Comparison of ENCODE assay signal across 18 mouse cellular contexts in the genomic region with DNA sequence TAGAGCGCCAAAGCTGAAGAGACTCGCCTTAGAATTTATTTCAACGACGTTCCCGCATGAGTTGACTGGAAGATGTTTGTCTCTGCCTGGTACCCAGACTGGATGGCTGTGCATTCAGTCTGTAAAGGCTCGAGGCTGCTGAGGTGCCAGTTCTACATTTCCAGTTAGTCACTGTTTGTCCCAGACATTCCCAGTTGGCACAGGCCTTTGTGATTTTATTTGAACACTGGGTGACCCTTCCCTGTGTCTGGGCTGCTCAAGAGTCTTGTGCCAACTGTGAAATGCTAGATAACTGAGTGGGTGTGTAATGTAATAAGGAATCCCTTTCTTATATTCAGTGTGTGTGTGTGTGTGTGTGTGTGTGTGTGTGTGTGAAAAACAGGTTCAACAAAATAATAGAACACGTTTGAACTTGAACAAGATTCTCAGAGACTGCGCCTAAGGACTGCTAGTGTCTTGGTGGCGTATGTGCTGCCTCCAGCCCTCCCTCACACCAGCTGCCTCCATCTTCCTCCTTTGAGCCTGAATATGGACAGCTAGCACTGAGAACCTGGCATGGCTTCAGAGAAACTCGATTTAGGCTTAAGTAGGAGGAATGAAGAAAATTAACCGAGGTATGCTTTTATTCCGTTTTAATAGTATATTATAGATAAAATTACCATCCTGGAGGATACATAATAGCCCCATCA.
A peak's percentile ranks its signal among the peaks of the same experiment; 100 is the strongest.
DNase-seq lines count a peak whose midpoint lies in the region; ATAC-seq lines count a peak whose summit lies in the region.
"Had no signal": no experiment of that assay in that cellular context is flagged by ENCODE, and none has a peak within 500 bp of the region (broad histone marks: within the 10 kb centered on the region; RNA-seq: fewer than 3 reads in every experiment).

No protein-coding gene starts in this region.

- peak overlapping the region; percentile 11; the same call in 1 of the 2 replicates for H3K27ac ChIP-seq in lung, embryonic 15.5 days
- H3K27ac ChIP-seq: gastrocnemius, adult 2 months; intestine, embryonic 15.5 days; midbrain, embryonic 12.5 days had no signal

- H3K27me3 ChIP-seq in lung, embryonic 15.5 days = no peaks in the 10 kb centered on the region
- H3K27me3 ChIP-seq: intestine, embryonic 15.5 days; midbrain, embryonic 12.5 days had no signal

- no peak for DNase-seq in frontal cortex, postnatal 14 days (ENCODE audit: low spot score in 2 of 2)
- no peak for DNase-seq in lung, postnatal 10 days
- DNase-seq in adipocyte (ENCODE audit: low spot score) = peak; percentile 35
- peak; percentile 54 to 56 for DNase-seq in left cerebral cortex, postnatal 36 days (ENCODE audit: low spot score in 2 of 2)
- no peak for DNase-seq in thymus, postnatal 25 days
- DNase-seq: adrenal gland, postnatal 25 days; gastrocnemius, adult 2 months; heart, postnatal 4 days; kidney, postnatal 36 days; layer of hippocampus, postnatal 36 days; liver; thymus, adult 18-20 months had no signal

- 71% methylated on average over 12 of the region's 12 CpGs for WGBS in lung, embryonic 15.5 days

- no peak overlapping the region for H3K4me2 ChIP-seq in lung, embryonic 15.5 days
- H3K4me2 ChIP-seq: intestine, embryonic 15.5 days; midbrain, embryonic 12.5 days had no signal

- H3K9ac ChIP-seq in lung, embryonic 15.5 days = no peak overlapping the region
- H3K9ac ChIP-seq: intestine, embryonic 15.5 days; midbrain, embryonic 12.5 days had no signal

- H3K4me1 ChIP-seq in lung, embryonic 15.5 days = peaks cover 28% of the 10 kb centered on the region

- intact Hi-C loops in left cerebral cortex, postnatal 36 days (cut with DNase I) = no loop called here

- no peak overlapping the region for H3K4me3 ChIP-seq in lung, embryonic 15.5 days
- H3K4me3 ChIP-seq: erythroblast, embryonic 14.5 days; gastrocnemius, adult 2 months; intestine, embryonic 15.5 days; midbrain, embryonic 12.5 days had no signal

- peak; percentile 88 for ATAC-seq in frontal cortex, adult (ENCODE audit: low TSS enrichment)
- ATAC-seq in lung, embryonic 15.5 days (ENCODE audit: borderline replicate concordance, extremely low read depth, low FRiP score, low TSS enrichment) = no peak
- ATAC-seq: intestine, embryonic 15.5 days had no signal

- H3K36me3 ChIP-seq in lung, embryonic 15.5 days = no peaks in the 10 kb centered on the region
- H3K36me3 ChIP-seq: G1E; intestine, embryonic 15.5 days; midbrain, embryonic 12.5 days had no signal

- no peaks in the 10 kb centered on the region for H3K9me3 ChIP-seq in lung, embryonic 15.5 days
- H3K9me3 ChIP-seq: intestine, embryonic 15.5 days; midbrain, embryonic 12.5 days had no signal

Comparison
In these comparisons a context has a peak if more than half of its experiments do, and no peak if none do; other contexts are left out.
1. DNase-seq: peak in adipocyte (single experiment) and left cerebral cortex, postnatal 36 days (2 of 2); none in frontal cortex, postnatal 14 days (0 of 2), lung, postnatal 10 days (single experiment) and thymus, postnatal 25 days (single experiment).